Mouse (Mus musculus) MEL (cell line): ENCODE measurements around the gene Selplg. TPM values are rescaled to one million over a fixed set of nuclear protein-coding genes. Genes with fewer than 3 reads are reported as not detected.

Experiments used
- DNase-seq: peaks from one replicate; pipeline ENCODE4 v3.0.0; 2011; ENCODE audit warnings: low read depth, low spot score
- H3K27ac ChIP-seq: 2 replicates; pipeline ENCODE4 v1.5.1; 2012; ENCODE audit warnings: low read depth, mild to moderate bottlenecking, control low read depth, low read length, moderate library complexity; ENCODE audit not compliant: control insufficient read depth
- H3K27me3 ChIP-seq, 2 experiments: fragments of 150-350 bp in 1 of 2; sonication (generic) in 1 of 2; 2 replicates each; pipeline ENCODE4 v1.6.1; 2012; ENCODE audit warnings: low read length in 2 of 2, mild to moderate bottlenecking in 2 of 2, improper control_type of control experiment in 1 of 2, moderate library complexity in 1 of 2; ENCODE audit not compliant: insufficient read depth in 2 of 2, control insufficient read depth in 1 of 2
- H3K36me3 ChIP-seq, 2 experiments: 2 replicates each; pipeline ENCODE4 v1.6.1; 2012 to 2014; ENCODE audit warnings: low read length in 2 of 2, improper control_type of control experiment in 1 of 2, inconsistent platforms in 1 of 2, mild to moderate bottlenecking in 1 of 2; ENCODE audit not compliant: insufficient read depth in 2 of 2, control insufficient read depth in 1 of 2
- H3K4me1 ChIP-seq, 2 experiments: fragments of 150-350 bp in 1 of 2; sonication (generic) in 1 of 2; 2 replicates each; pipeline ENCODE4 v1.6.1; 2012; ENCODE audit warnings: low read length in 2 of 2, improper control_type of control experiment in 1 of 2, mild to moderate bottlenecking in 1 of 2; ENCODE audit not compliant: insufficient read depth in 2 of 2, control insufficient read depth in 1 of 2
- H3K4me3 ChIP-seq, 2 experiments: fragments of 150-350 bp in 1 of 2; sonication (generic) in 1 of 2; 2 replicates each; pipeline ENCODE4 v1.5.1; 2012; ENCODE audit warnings: low read depth in 2 of 2, low read length in 2 of 2, mild to moderate bottlenecking in 2 of 2, moderate library complexity in 2 of 2, control low read depth in 1 of 2, improper control_type of control experiment in 1 of 2; ENCODE audit not compliant: control insufficient read depth in 1 of 2, insufficient read depth in 1 of 2
- H3K79me2 ChIP-seq: 2 replicates; pipeline ENCODE4 v1.6.1; 2012; ENCODE audit warnings: mild to moderate bottlenecking, low read length, moderate library complexity; ENCODE audit not compliant: control insufficient read depth, poor library complexity, insufficient read depth
- H3K9ac ChIP-seq: 2 replicates; pipeline ENCODE4 v1.6.1; 2012; ENCODE audit warnings: low read depth, mild to moderate bottlenecking, control low read depth, low read length, moderate library complexity; ENCODE audit not compliant: control insufficient read depth, poor library complexity, severe bottlenecking
- H3K9me3 ChIP-seq: fragments of 150-350 bp; sonication (generic); replicated peaks from 2 replicates; pipeline ENCODE4 v1.6.1; 2012; ENCODE audit warnings: mild to moderate bottlenecking, low read length, improper control_type of control experiment, moderate library complexity; ENCODE audit not compliant: insufficient read depth
- BHLHE40 ChIP-seq: IDR thresholded peaks from 2 replicates; pipeline ENCODE4 v1.6.1; 2012; ENCODE audit warnings: low read depth, mild to moderate bottlenecking, inconsistent platforms, low read length, improper control_type of control experiment, borderline replicate concordance
- CHD1 ChIP-seq: IDR thresholded peaks from 2 replicates; pipeline ENCODE4 v1.6.1; 2012; ENCODE audit warnings: low read depth, mild to moderate bottlenecking, inconsistent platforms, low read length, improper control_type of control experiment
- CHD2 ChIP-seq: IDR thresholded peaks from 2 replicates; pipeline ENCODE4 v1.6.1; 2011; ENCODE audit warnings: low read length, improper control_type of control experiment
- CTCF ChIP-seq, 3 experiments: IDR thresholded peaks in 2 of 3; conservative IDR thresholded peaks in 1 of 3; 2 replicates each; pipeline ENCODE4 v1.5.1; 2011 to 2012; ENCODE audit warnings: low read length in 3 of 3, low read depth in 2 of 3, mild to moderate bottlenecking in 2 of 3, improper control_type of control experiment in 1 of 3, inconsistent platforms in 1 of 3, mixed read lengths in 1 of 3, moderate library complexity in 1 of 3; ENCODE audit not compliant: control insufficient read depth in 1 of 3, insufficient read depth in 1 of 3, poor library complexity in 1 of 3, severe bottlenecking in 1 of 3
- E2F4 ChIP-seq: IDR thresholded peaks from 2 replicates; pipeline ENCODE4 v1.6.1; 2011; ENCODE audit warnings: low read depth, low read length, improper control_type of control experiment, borderline replicate concordance
- ELF1 ChIP-seq: IDR thresholded peaks from 2 replicates; pipeline ENCODE4 v1.6.1; 2014; ENCODE audit warnings: low read depth, mild to moderate bottlenecking, inconsistent platforms, low read length, improper control_type of control experiment, moderate library complexity
- EP300 ChIP-seq, 2 experiments: IDR thresholded peaks; 2 replicates each; pipeline ENCODE4 v1.6.1; 2011; ENCODE audit warnings: improper control_type of control experiment in 2 of 2, low read length in 2 of 2, low read depth in 1 of 2, mild to moderate bottlenecking in 1 of 2
- ETS1 ChIP-seq: IDR thresholded peaks from 2 replicates; pipeline ENCODE4 v1.6.1; 2012; ENCODE audit warnings: low read depth, mild to moderate bottlenecking, inconsistent platforms, low read length, improper control_type of control experiment, moderate library complexity
- GABPA ChIP-seq: IDR thresholded peaks from 2 replicates; pipeline ENCODE4 v1.6.1; 2012; ENCODE audit warnings: low read depth, mild to moderate bottlenecking, inconsistent platforms, low read length, improper control_type of control experiment, moderate library complexity
- GATA1 ChIP-seq: IDR thresholded peaks from 2 replicates; pipeline ENCODE4 v1.6.1; 2011; ENCODE audit warnings: low read depth, low read length, improper control_type of control experiment
- HCFC1 ChIP-seq: IDR thresholded peaks from 2 replicates; pipeline ENCODE4 v1.6.1; 2012; ENCODE audit warnings: low read depth, mild to moderate bottlenecking, inconsistent platforms, low read length, improper control_type of control experiment, moderate library complexity
- KAT2A ChIP-seq: conservative IDR thresholded peaks from 2 replicates; pipeline ENCODE4 v1.6.1; 2012; ENCODE audit warnings: low read depth, low read length, improper control_type of control experiment, inconsistent platforms
- MAFK ChIP-seq: IDR thresholded peaks from 2 replicates; pipeline ENCODE4 v1.6.1; 2011; ENCODE audit warnings: low read depth, mild to moderate bottlenecking, low read length, improper control_type of control experiment, borderline replicate concordance
- MAX ChIP-seq: IDR thresholded peaks from 2 replicates; pipeline ENCODE4 v1.6.1; 2011; ENCODE audit warnings: low read length, improper control_type of control experiment
- MAZ ChIP-seq: IDR thresholded peaks from 2 replicates; pipeline ENCODE4 v1.6.1; 2012; ENCODE audit warnings: low read depth, mild to moderate bottlenecking, inconsistent platforms, low read length, improper control_type of control experiment
- MXI1 ChIP-seq: IDR thresholded peaks from 2 replicates; pipeline ENCODE4 v1.6.1; 2011; ENCODE audit warnings: mild to moderate bottlenecking, low read depth, low read length, improper control_type of control experiment
- MYC ChIP-seq: IDR thresholded peaks from 2 replicates; pipeline ENCODE4 v1.6.1; 2011; ENCODE audit warnings: low read depth, mild to moderate bottlenecking, low read length, improper control_type of control experiment, moderate library complexity
- NELFE ChIP-seq: IDR thresholded peaks from 2 replicates; pipeline ENCODE4 v1.6.1; 2011; ENCODE audit warnings: low read depth, low read length, improper control_type of control experiment
- NRF1 ChIP-seq: IDR thresholded peaks from 2 replicates; pipeline ENCODE4 v1.6.1; 2014; ENCODE audit warnings: low read depth, mild to moderate bottlenecking, inconsistent platforms, low read length, improper control_type of control experiment, moderate library complexity; ENCODE audit not compliant: poor library complexity, insufficient read depth, severe bottlenecking
- POLR2A ChIP-seq, 2 experiments: IDR thresholded peaks; 2 replicates each; pipeline ENCODE4 v1.6.1; 2011 to 2012; ENCODE audit warnings: low read length in 2 of 2, mild to moderate bottlenecking in 2 of 2, control low read depth in 1 of 2, improper control_type of control experiment in 1 of 2, low read depth in 1 of 2, moderate library complexity in 1 of 2; ENCODE audit not compliant: control insufficient read depth in 1 of 2, insufficient read depth in 1 of 2, poor library complexity in 1 of 2
- POLR2AphosphoS2 ChIP-seq: IDR thresholded peaks from 2 replicates; pipeline ENCODE4 v1.6.1; 2011; ENCODE audit warnings: low read length, improper control_type of control experiment
- RAD21 ChIP-seq: IDR thresholded peaks from 2 replicates; pipeline ENCODE4 v1.6.1; 2011; ENCODE audit warnings: mild to moderate bottlenecking, low read depth, low read length, improper control_type of control experiment
- TBP ChIP-seq: IDR thresholded peaks from 2 replicates; pipeline ENCODE4 v1.8.0; 2011; ENCODE audit warnings: low read depth, low read length, improper control_type of control experiment
- ZC3H11A ChIP-seq: IDR thresholded peaks from 2 replicates; pipeline ENCODE4 v1.6.1; 2012; ENCODE audit warnings: low read depth, mild to moderate bottlenecking, inconsistent platforms, low read length, improper control_type of control experiment
- ZKSCAN1 ChIP-seq: IDR thresholded peaks from 2 replicates; pipeline ENCODE4 v1.6.1; 2012; ENCODE audit warnings: low read depth, mild to moderate bottlenecking, inconsistent platforms, low read length, improper control_type of control experiment, moderate library complexity
- ZNF384 ChIP-seq: IDR thresholded peaks from 2 replicates; pipeline ENCODE4 v1.6.1; 2012; ENCODE audit warnings: low read depth, mild to moderate bottlenecking, inconsistent platforms, low read length, improper control_type of control experiment
- polyA plus RNA-seq, 2 experiments: library from polyadenylated mRNA; stranded (reverse) in 1 of 2; unstranded in 1 of 2; fragments of >175 nt in 1 of 2; fragments of >200 nt in 1 of 2; gene quantifications; 2 replicates each; pipeline versions ENCODE4 v1.2.1 to v1.2.4; 2012; ENCODE audit warnings: low replicate concordance in 2 of 2, low read depth in 1 of 2; ENCODE audit not compliant: insufficient read length in 2 of 2, insufficient read depth in 1 of 2, missing spikeins in 1 of 2
- total RNA-seq: library from RNA; depleted of rRNA; stranded (reverse); fragments of 300-350 nt; gene quantifications from 2 replicates; pipeline ENCODE4 v1.2.3, GENCODE M21; 2012

Gene Selplg
- total and polyA plus RNA-seq, 3 experiments = 24.2 to 48.2 TPM; not detected in 1

- Histone ChIP-seq H3K9me3 (no peaks in the 10 kb centered on the region), H3K9ac (no peak overlapping the region), H3K36me3 (no peaks in the 10 kb centered on the region), H3K4me1 (no peaks in the 10 kb centered on the region), H3K27ac (no peak overlapping the region), H3K79me2 (no peaks in the 10 kb centered on the region), H3K4me3 (no peak overlapping the region), H3K27me3 (no peaks in the 10 kb centered on the region)
- no peak for TF ChIP-seq ZNF384
- TF ChIP-seq ETS1 = no peak
- TF ChIP-seq TBP = no peak
- TF ChIP-seq ELF1 = no peak
- no peak for TF ChIP-seq MAX
- TF ChIP-seq POLR2A (IDR thresholded peaks at IDR 0.05; ENCODE audit: control insufficient read depth in 1 of 2, insufficient read depth in 1 of 2, low read depth in 1 of 2, low read length in 2 of 2, poor library complexity in 1 of 2) = no peak
- no peak for TF ChIP-seq NELFE
- no peak for TF ChIP-seq NRF1
- TF ChIP-seq EP300 (IDR thresholded peaks at IDR 0.05; ENCODE audit: low read depth in 1 of 2, low read length in 2 of 2) = no peak
- no peak for TF ChIP-seq POLR2AphosphoS2
- TF ChIP-seq GABPA = no peak
- no peak for TF ChIP-seq KAT2A
- no peak for TF ChIP-seq HCFC1
- DNase-seq = no peak
These were observed 49.8 kb downstream of the Selplg start for GRCm38 (mm10) chr5:113782624-113783023.

- no peaks in the 10 kb centered on the region for H3K9me3 ChIP-seq
- no peaks in the 10 kb centered on the region for H3K27me3 ChIP-seq
- DNase-seq = no peak
- H3K79me2 ChIP-seq = no peaks in the 10 kb centered on the region
- no peaks in the 10 kb centered on the region for H3K4me1 ChIP-seq
- TF ChIP-seq ZNF384 = peak; percentile 89
- no peak for TF ChIP-seq GATA1
- no peak for TF ChIP-seq CHD2
- H3K27ac ChIP-seq = no peak overlapping the region
- no peak overlapping the region for H3K4me3 ChIP-seq
- H3K36me3 ChIP-seq = no peaks in the 10 kb centered on the region
- H3K9ac ChIP-seq = no peak overlapping the region
These were observed 50.6 kb downstream of the Selplg start for GRCm38 (mm10) chr5:113781875-113782274.

- Histone ChIP-seq H3K27me3 (no peaks in the 10 kb centered on the region), H3K4me3 (no peak overlapping the region), H3K9ac (no peak overlapping the region), H3K27ac (no peak overlapping the region), H3K9me3 (no peaks in the 10 kb centered on the region), H3K79me2 (no peaks in the 10 kb centered on the region), H3K36me3 (no peaks in the 10 kb centered on the region), H3K4me1 (no peaks in the 10 kb centered on the region)
- no peak for DNase-seq
- TF ChIP-seq RAD21 (no peak), CTCF (IDR thresholded peaks at IDR 0.05 in 2 of 3, conservative IDR thresholded peaks at IDR 0.05 in 1 of 3; ENCODE audit: control insufficient read depth in 1 of 3, insufficient read depth in 1 of 3, low read depth in 2 of 3, low read length in 3 of 3, poor library complexity in 1 of 3, severe bottlenecking in 1 of 3) (no peak), MXI1 (no peak), MAZ (no peak), MAX (no peak), ZKSCAN1 (no peak), ZC3H11A (no peak), NELFE (no peak), CHD1 (no peak), CHD2 (no peak), GATA1 (no peak), MAFK (no peak), BHLHE40 (no peak), E2F4 (no peak), ZNF384 (no peak), POLR2AphosphoS2 (no peak), MYC (no peak), HCFC1 (no peak)
These were observed 51.2 kb downstream of the Selplg start for GRCm38 (mm10) chr5:113781254-113781653.
